Mouse (Mus musculus): Measurements from ENCODE around the gene Snx15. TPM values are rescaled to one million over a fixed set of nuclear protein-coding genes. Genes with fewer than 3 reads are reported as not detected.

Snx15 gene
- 22.6 and 25.5 TPM in 2 replicates for polyA plus RNA-seq (2014; fragmentation: Nextera tagmentation; extraction: Ambion mirVana)

- no peaks in the 10 kb centered on the region for H3K36me3 ChIP-seq (ENCODE audit: control insufficient read depth, insufficient read depth, low read length)
- no peaks in the 10 kb centered on the region for H3K27me3 ChIP-seq (ENCODE audit: control insufficient read depth, insufficient read depth, low read length)
- WGBS (ENCODE audit: insufficient replicate concordance): under 1% methylated on average over 32 of the region's 32 CpGs
- ATAC-seq (replicated peaks; ENCODE audit: insufficient number of reproducible peaks, low FRiP score, low TSS enrichment): peak; percentile 85
- H3K9me3 ChIP-seq (replicated peaks; ENCODE audit: control insufficient read depth, low read length): no peaks in the 10 kb centered on the region
- peak within 1 kb of the TSS; percentile 52 for H3K4me2 ChIP-seq
- no peaks in the 10 kb centered on the region for H3K4me1 ChIP-seq (ENCODE audit: control insufficient read depth, insufficient read depth, low read length)
- peak within 1 kb of the TSS; percentile 40 for H3K4me3 ChIP-seq (ENCODE audit: low read depth, low read length)
- H3K27ac ChIP-seq (ENCODE audit: low read depth, low read length): peak within 1 kb of the TSS; percentile 52
- H3K9ac ChIP-seq (ENCODE audit: low read depth, low read length): peak within 1 kb of the TSS; percentile 61
Observed at GRCm38 (mm10) chr19:6127760-6128341, at the start of gene Snx15. Snx15 (minus strand) TSS chr19:6128304.

- WGBS (ENCODE audit: insufficient replicate concordance): 22% methylated on average over 5 of the region's 5 CpGs
- Histone ChIP-seq H3K27me3 (ENCODE audit: control insufficient read depth, insufficient read depth, low read length) (no peaks in the 10 kb centered on the region), H3K9ac (ENCODE audit: low read depth, low read length) (no peak overlapping the region), H3K4me1 (ENCODE audit: control insufficient read depth, insufficient read depth, low read length) (no peaks in the 10 kb centered on the region), H3K9me3 (replicated peaks; ENCODE audit: control insufficient read depth, low read length) (no peaks in the 10 kb centered on the region), H3K4me3 (ENCODE audit: low read depth, low read length) (no peak overlapping the region), H3K36me3 (ENCODE audit: control insufficient read depth, insufficient read depth, low read length) (no peaks in the 10 kb centered on the region), H3K4me2 (no peak overlapping the region), H3K27ac (ENCODE audit: low read depth, low read length) (no peak overlapping the region)
- ATAC-seq (replicated peaks; ENCODE audit: insufficient number of reproducible peaks, low FRiP score, low TSS enrichment): no peak
Observed at GRCm38 (mm10) chr19:6174771-6175170, 46.7 kb upstream of the Snx15 start.

DNA sequence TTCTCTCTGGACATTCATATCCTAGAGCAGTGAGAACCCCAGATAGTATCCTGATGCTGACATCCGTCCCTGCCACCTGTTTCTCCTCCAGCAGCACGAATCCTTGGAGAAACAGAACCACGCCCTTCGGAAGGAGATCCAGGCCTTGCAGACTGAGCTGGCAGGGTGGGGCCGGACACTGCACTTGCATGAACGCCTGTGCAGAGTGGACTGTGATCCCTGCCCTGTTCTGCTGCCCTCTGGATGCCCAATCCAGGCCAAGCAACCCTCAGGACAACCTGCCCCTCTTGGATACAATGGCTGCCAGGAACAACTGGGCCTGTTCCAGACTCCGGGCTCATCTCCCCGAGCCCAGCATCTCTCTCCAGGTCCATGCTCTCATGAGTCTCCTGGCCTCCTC, 43.1 kb upstream of the Snx15 start:
- Histone ChIP-seq H3K27ac (ENCODE audit: low read depth, low read length) (no peak overlapping the region), H3K27me3 (ENCODE audit: control insufficient read depth, insufficient read depth, low read length) (no peaks in the 10 kb centered on the region), H3K4me3 (ENCODE audit: low read depth, low read length) (no peak overlapping the region), H3K9ac (ENCODE audit: low read depth, low read length) (no peak overlapping the region), H3K9me3 (replicated peaks; ENCODE audit: control insufficient read depth, low read length) (no peaks in the 10 kb centered on the region), H3K4me2 (no peak overlapping the region), H3K4me1 (ENCODE audit: control insufficient read depth, insufficient read depth, low read length) (no peaks in the 10 kb centered on the region), H3K36me3 (ENCODE audit: control insufficient read depth, insufficient read depth, low read length) (no peaks in the 10 kb centered on the region)
- ATAC-seq (replicated peaks; ENCODE audit: insufficient number of reproducible peaks, low FRiP score, low TSS enrichment): no peak
- 79% methylated on average over 8 of the region's 8 CpGs for WGBS (ENCODE audit: insufficient replicate concordance)

GRCm38 (mm10) chr19:6166750-6167149, 38.6 kb upstream of the Snx15 start:
- Histone ChIP-seq H3K4me2 (no peak overlapping the region), H3K4me3 (ENCODE audit: low read depth, low read length) (no peak overlapping the region), H3K9ac (ENCODE audit: low read depth, low read length) (no peak overlapping the region), H3K36me3 (ENCODE audit: control insufficient read depth, insufficient read depth, low read length) (no peaks in the 10 kb centered on the region), H3K4me1 (ENCODE audit: control insufficient read depth, insufficient read depth, low read length) (no peaks in the 10 kb centered on the region), H3K27ac (ENCODE audit: low read depth, low read length) (no peak overlapping the region), H3K9me3 (replicated peaks; ENCODE audit: control insufficient read depth, low read length) (no peaks in the 10 kb centered on the region), H3K27me3 (ENCODE audit: control insufficient read depth, insufficient read depth, low read length) (no peaks in the 10 kb centered on the region)
- no peak for ATAC-seq (replicated peaks; ENCODE audit: insufficient number of reproducible peaks, low FRiP score, low TSS enrichment)
- WGBS (ENCODE audit: insufficient replicate concordance): 75% methylated on average over 4 of the region's 4 CpGs

GRCm38 (mm10) chr19:6163872-6164547, 35.9 kb upstream of the Snx15 start:
- no peak overlapping the region for H3K4me3 ChIP-seq (ENCODE audit: low read depth, low read length)
- no peaks in the 10 kb centered on the region for H3K4me1 ChIP-seq (ENCODE audit: control insufficient read depth, insufficient read depth, low read length)
- H3K27ac ChIP-seq (ENCODE audit: low read depth, low read length): no peak overlapping the region
- no peaks in the 10 kb centered on the region for H3K36me3 ChIP-seq (ENCODE audit: control insufficient read depth, insufficient read depth, low read length)
- no peak for ATAC-seq (replicated peaks; ENCODE audit: insufficient number of reproducible peaks, low FRiP score, low TSS enrichment)
- 0 out of 2 replicates have a peak, but pooled peaks cover 3% of the 10 kb centered on the region for H3K27me3 ChIP-seq (ENCODE audit: control insufficient read depth, insufficient read depth, low read length)
- 67% methylated on average over 10 of the region's 10 CpGs for WGBS (ENCODE audit: insufficient replicate concordance)
- H3K4me2 ChIP-seq: no peak overlapping the region
- no peak overlapping the region for H3K9ac ChIP-seq (ENCODE audit: low read depth, low read length)
- H3K9me3 ChIP-seq (replicated peaks; ENCODE audit: control insufficient read depth, low read length): no peaks in the 10 kb centered on the region

DNA sequence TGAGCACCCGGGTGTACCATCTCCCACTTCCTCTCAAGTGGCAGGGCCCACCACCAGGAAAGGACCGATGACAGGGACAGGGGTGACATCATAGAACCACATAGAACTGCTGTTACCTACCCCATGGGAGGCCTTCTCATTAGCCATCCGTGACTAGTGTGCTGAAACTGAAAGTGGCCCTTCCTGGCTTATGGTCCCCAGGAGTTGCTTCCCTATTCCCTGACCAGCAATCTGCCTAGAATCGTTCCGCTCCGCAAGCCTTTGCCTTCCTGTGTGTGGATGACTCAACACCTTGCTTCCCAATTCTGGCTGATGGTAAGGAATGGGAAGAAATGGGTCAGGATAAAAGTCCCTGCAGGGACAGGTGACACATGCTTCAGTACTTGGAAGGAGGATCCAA, 29.1 kb upstream of the Snx15 start:
- H3K27me3 ChIP-seq (ENCODE audit: control insufficient read depth, insufficient read depth, low read length): 0 out of 2 replicates have a peak, but pooled peaks cover 3% of the 10 kb centered on the region
- H3K4me1 ChIP-seq (ENCODE audit: control insufficient read depth, insufficient read depth, low read length): no peaks in the 10 kb centered on the region
- H3K4me3 ChIP-seq (ENCODE audit: low read depth, low read length): no peak overlapping the region
- no peaks in the 10 kb centered on the region for H3K36me3 ChIP-seq (ENCODE audit: control insufficient read depth, insufficient read depth, low read length)
- no peak overlapping the region for H3K4me2 ChIP-seq
- no peak for ATAC-seq (replicated peaks; ENCODE audit: insufficient number of reproducible peaks, low FRiP score, low TSS enrichment)
- no peaks in the 10 kb centered on the region for H3K9me3 ChIP-seq (replicated peaks; ENCODE audit: control insufficient read depth, low read length)
- 69% methylated on average over 6 of the region's 6 CpGs for WGBS (ENCODE audit: insufficient replicate concordance)
- no peak overlapping the region for H3K27ac ChIP-seq (ENCODE audit: low read depth, low read length)
- no peak overlapping the region for H3K9ac ChIP-seq (ENCODE audit: low read depth, low read length)

DNA sequence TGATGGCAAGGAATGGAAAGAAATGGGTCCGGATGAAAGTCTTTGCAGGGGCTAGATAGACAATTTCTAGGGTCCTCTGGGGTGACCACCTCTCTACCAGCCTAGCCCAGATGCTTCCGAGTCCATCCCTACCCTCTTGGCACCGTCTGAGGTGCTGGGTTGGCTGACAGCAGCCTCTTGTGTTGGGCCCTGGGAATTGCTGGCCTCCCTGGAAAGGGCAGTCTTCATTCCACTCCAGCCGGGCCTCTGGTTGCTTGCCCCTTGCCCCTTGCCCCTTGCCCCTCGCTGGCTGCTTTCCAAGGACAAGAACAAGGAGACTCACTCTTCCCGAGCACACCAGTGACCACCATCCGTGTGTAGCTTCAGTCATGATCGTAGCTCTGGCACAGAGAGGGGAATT, 28.3 kb upstream of the Snx15 start:
- Histone ChIP-seq H3K27me3 (ENCODE audit: control insufficient read depth, insufficient read depth, low read length) (0 out of 2 replicates have a peak, but pooled peaks cover 3% of the 10 kb centered on the region), H3K27ac (ENCODE audit: low read depth, low read length) (no peak overlapping the region), H3K9me3 (replicated peaks; ENCODE audit: control insufficient read depth, low read length) (no peaks in the 10 kb centered on the region), H3K36me3 (ENCODE audit: control insufficient read depth, insufficient read depth, low read length) (no peaks in the 10 kb centered on the region), H3K9ac (ENCODE audit: low read depth, low read length) (0 out of 2 replicates have a peak overlapping the region, but pooled peaks have one; percentile 46), H3K4me2 (no peak overlapping the region), H3K4me3 (ENCODE audit: low read depth, low read length) (no peak overlapping the region), H3K4me1 (ENCODE audit: control insufficient read depth, insufficient read depth, low read length) (no peaks in the 10 kb centered on the region)
- 58% methylated on average over 8 of the region's 8 CpGs for WGBS (ENCODE audit: insufficient replicate concordance)
- ATAC-seq (replicated peaks; ENCODE audit: insufficient number of reproducible peaks, low FRiP score, low TSS enrichment): no peak

- Histone ChIP-seq H3K27ac (ENCODE audit: low read depth, low read length) (no peak overlapping the region), H3K27me3 (ENCODE audit: control insufficient read depth, insufficient read depth, low read length) (no peaks in the 10 kb centered on the region), H3K9me3 (replicated peaks; ENCODE audit: control insufficient read depth, low read length) (no peaks in the 10 kb centered on the region), H3K9ac (ENCODE audit: low read depth, low read length) (no peak overlapping the region), H3K4me3 (ENCODE audit: low read depth, low read length) (no peak overlapping the region), H3K36me3 (ENCODE audit: control insufficient read depth, insufficient read depth, low read length) (no peaks in the 10 kb centered on the region), H3K4me2 (no peak overlapping the region), H3K4me1 (ENCODE audit: control insufficient read depth, insufficient read depth, low read length) (no peaks in the 10 kb centered on the region)
- ATAC-seq (replicated peaks; ENCODE audit: insufficient number of reproducible peaks, low FRiP score, low TSS enrichment): no peak
- WGBS (ENCODE audit: insufficient replicate concordance): 79% methylated on average over 9 of the region's 9 CpGs
Observed at GRCm38 (mm10) chr19:6155174-6155573, 27.1 kb upstream of the Snx15 start.

DNA sequence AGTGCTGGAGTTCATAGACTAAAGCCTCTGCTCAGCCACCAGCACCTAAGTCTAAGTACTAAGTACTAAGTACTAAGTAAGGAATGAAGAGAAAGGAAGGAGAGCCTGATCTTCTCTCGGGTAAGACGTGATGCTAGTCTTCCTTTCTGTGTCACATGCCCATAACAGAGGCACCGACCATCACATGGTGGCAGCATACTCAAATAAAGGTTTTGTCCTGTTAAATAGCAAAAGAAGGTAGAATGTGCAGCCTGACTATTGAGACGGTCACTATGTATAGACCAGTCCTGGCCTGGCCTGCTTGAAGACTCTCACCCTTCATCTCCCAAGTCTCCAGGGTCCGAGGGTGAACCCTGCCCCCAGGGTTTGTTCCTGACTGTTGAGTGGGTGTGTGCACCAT, 16.7 kb upstream of the Snx15 start:
- no peak for ATAC-seq (replicated peaks; ENCODE audit: insufficient number of reproducible peaks, low FRiP score, low TSS enrichment)
- Histone ChIP-seq H3K4me2 (no peak overlapping the region), H3K9ac (ENCODE audit: low read depth, low read length) (no peak overlapping the region), H3K27ac (ENCODE audit: low read depth, low read length) (no peak overlapping the region), H3K4me1 (ENCODE audit: control insufficient read depth, insufficient read depth, low read length) (no peaks in the 10 kb centered on the region), H3K36me3 (ENCODE audit: control insufficient read depth, insufficient read depth, low read length) (no peaks in the 10 kb centered on the region), H3K27me3 (ENCODE audit: control insufficient read depth, insufficient read depth, low read length) (no peaks in the 10 kb centered on the region), H3K4me3 (ENCODE audit: low read depth, low read length) (no peak overlapping the region), H3K9me3 (replicated peaks; ENCODE audit: control insufficient read depth, low read length) (no peaks in the 10 kb centered on the region)
- 78% methylated on average over 5 of the region's 5 CpGs for WGBS (ENCODE audit: insufficient replicate concordance)

Data from heart, embryonic 11.5 days (tissue).